Mouse (Mus musculus) kidney, embryonic 15.5 days (tissue): Measurements from ENCODE around the gene Gm49601. TPM values are rescaled to one million over a fixed set of nuclear protein-coding genes. Genes with fewer than 3 reads are reported as not detected.

Experiments used
- ATAC-seq: fragments of 200-750 bp; cut with Nextera tagmentation; replicated peaks from 2 replicates; pipeline ENCODE4 v1.8.0; 2017; ENCODE audit warnings: moderate TSS enrichment; ENCODE audit not compliant: low FRiP score
- H3K27ac ChIP-seq: fragments of 300-500 bp; sonication (generic); 2 replicates; pipeline ENCODE4 v1.5.1; 2015; ENCODE audit warnings: mild to moderate bottlenecking, inconsistent platforms
- H3K27me3 ChIP-seq: fragments of 300-500 bp; sonication (generic); 2 replicates; pipeline ENCODE4 v1.6.1; 2015; ENCODE audit warnings: inconsistent platforms
- H3K36me3 ChIP-seq: fragments of 300-500 bp; sonication (generic); 2 replicates; pipeline ENCODE4 v1.6.1; 2015; ENCODE audit warnings: inconsistent platforms
- H3K4me1 ChIP-seq: fragments of 300-500 bp; sonication (generic); 2 replicates; pipeline ENCODE4 v1.6.1; 2015; ENCODE audit warnings: inconsistent platforms
- H3K4me2 ChIP-seq: fragments of 300-500 bp; sonication (generic); 2 replicates; pipeline ENCODE4 v1.6.1; 2015; ENCODE audit warnings: moderate library complexity, mild to moderate bottlenecking, inconsistent platforms
- H3K4me3 ChIP-seq: fragments of 300-500 bp; sonication (generic); replicated peaks from 2 replicates; pipeline ENCODE4 v1.5.1; 2015; ENCODE audit warnings: mild to moderate bottlenecking, inconsistent platforms
- H3K9ac ChIP-seq: fragments of 300-500 bp; sonication (generic); 2 replicates; pipeline ENCODE4 v1.6.1; 2015; ENCODE audit warnings: mild to moderate bottlenecking, inconsistent platforms
- H3K9me3 ChIP-seq: fragments of 300-500 bp; sonication (generic); replicated peaks from 2 replicates; pipeline ENCODE4 v1.6.1; 2016; ENCODE audit warnings: inconsistent platforms
- WGBS: fragments of 180-500 bp; shearing (Covaris S2); methylation state at CpG from one replicate; pipeline ENCODE4 v1.1.7; 2015; ENCODE audit warnings: mixed read lengths; 5-methylcytosine and 5-hydroxymethylcytosine counted together
- polyA plus RNA-seq: library from polyadenylated mRNA; unstranded; fragments of >200 nt; fragmentation: Nextera tagmentation; extraction: Ambion mirVana; gene quantifications from 2 replicates; pipeline ENCODE4 v1.2.1, GENCODE M21; 2015

Gm49601 gene
- polyA plus RNA-seq = 1.5 and 4.3 TPM in 2 replicates

DNA sequence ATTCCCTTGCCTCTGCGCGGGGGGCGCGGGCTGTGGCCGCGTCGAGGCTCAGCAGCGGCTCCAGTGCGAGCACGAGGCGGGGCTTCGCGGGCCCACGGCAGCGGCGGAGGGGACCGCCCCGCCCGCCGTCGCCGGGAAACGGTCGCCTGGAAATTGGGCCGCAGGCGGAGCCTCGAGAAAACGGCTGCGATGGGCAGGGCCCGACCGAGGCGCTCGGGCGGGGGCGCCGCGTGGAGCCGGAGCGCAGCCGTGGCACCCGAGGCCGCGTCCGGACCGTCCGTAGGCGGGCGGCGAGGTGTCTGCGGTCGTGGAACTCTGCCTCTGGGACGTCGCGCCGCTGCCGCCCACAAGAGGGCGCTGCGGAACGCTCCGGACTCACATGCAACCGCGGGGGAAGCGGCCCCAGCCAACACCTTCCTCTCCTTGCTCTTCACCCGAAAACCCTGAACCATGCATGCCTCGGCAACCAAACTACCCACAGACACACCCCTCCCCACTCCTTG, at the start of gene Gm49601:
TSS of gene Gm49601 (minus strand) at position 52 of the 503 bp plus-strand sequence.
- Histone ChIP-seq H3K9ac (peak within 1 kb of the TSS; percentile 22), H3K4me1 (peaks cover 60% of the 10 kb centered on the region), H3K27me3 (peaks cover 88% of the 10 kb centered on the region), H3K36me3 (peaks cover 17% of the 10 kb centered on the region; the same call in 1 of the 2 replicates), H3K4me3 (peak within 1 kb of the TSS; percentile 45), H3K27ac (no peak within 1 kb of the TSS), H3K9me3 (no peaks in the 10 kb centered on the region), H3K4me2 (peak within 1 kb of the TSS; percentile 73)
- WGBS = under 1% methylated on average over 65 of the region's 65 CpGs
- ATAC-seq = peak; percentile 29

DNA sequence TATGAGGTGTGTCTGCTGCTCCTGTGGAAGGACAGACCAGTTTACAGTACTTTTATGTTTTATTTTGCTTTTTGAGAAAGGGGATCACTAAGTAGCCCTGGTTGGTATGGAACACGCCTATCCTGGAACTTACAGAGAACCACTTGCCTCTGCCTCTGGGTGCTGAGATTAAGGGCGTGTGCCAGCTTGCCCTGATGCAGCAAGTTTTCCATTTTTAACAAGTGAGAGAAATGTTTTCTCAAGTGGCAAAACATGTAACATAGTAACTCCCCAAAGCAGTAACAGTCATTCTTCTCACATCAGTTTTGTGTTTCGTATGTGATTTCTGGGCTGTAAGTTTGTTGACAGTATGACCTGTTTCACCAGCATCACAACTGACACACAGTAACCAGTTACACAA, 46.8 kb upstream of the Gm49601 start:
- Histone ChIP-seq H3K9ac (no peak overlapping the region), H3K4me1 (no peaks in the 10 kb centered on the region), H3K27me3 (peaks cover 3% of the 10 kb centered on the region; the same call in 1 of the 2 replicates), H3K4me2 (no peak overlapping the region), H3K27ac (no peak overlapping the region), H3K36me3 (no peaks in the 10 kb centered on the region), H3K9me3 (no peaks in the 10 kb centered on the region), H3K4me3 (no peak overlapping the region)
- no peak for ATAC-seq
- WGBS = 87% methylated on average over 3 of the region's 3 CpGs

DNA sequence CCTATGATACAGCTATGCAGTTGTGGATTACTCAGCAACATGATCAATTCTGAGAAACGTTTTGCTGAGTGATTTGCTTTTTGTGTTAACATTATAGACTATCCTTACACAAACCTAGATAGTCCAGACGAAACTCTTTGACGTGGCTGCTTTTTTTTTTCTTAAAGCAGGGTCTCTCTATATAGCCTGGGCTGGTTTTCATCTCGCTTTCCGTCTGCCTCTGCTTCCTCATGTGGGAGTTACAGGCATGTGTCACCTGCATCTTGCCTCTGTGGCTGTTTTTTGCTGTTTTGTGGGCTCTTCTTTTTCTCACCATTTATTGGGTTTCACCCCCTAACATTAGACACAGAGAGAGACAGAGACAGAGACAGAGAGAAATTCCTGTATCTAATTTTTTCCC, 45.8 kb upstream of the Gm49601 start:
- 70% methylated on average over 5 of the region's 5 CpGs for WGBS
- Histone ChIP-seq H3K27ac (no peak overlapping the region), H3K36me3 (no peaks in the 10 kb centered on the region), H3K4me3 (no peak overlapping the region), H3K27me3 (peaks cover 3% of the 10 kb centered on the region; the same call in 1 of the 2 replicates), H3K4me1 (no peaks in the 10 kb centered on the region), H3K9ac (no peak overlapping the region), H3K4me2 (no peak overlapping the region), H3K9me3 (no peaks in the 10 kb centered on the region)
- no peak for ATAC-seq

DNA sequence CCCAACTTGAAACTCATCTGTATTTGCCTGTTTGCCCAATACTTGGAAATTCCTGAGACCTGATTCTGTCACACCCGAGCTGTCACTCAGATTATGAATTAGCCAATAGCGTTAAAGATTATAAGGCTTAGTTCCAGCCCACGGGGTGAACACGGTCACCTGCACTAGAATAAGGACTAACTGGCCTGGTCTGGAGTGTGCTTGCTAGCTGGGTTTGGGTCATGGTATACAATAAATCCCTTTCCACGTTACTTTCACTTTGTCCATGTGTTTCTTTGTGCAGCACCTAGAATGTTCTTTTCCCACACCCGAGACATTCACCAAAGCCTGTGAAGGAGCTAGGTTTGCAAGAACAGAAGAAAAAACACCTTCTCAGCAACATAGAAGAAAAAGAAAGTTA, 43.7 kb upstream of the Gm49601 start:
- no peak overlapping the region for H3K27ac ChIP-seq
- no peak overlapping the region for H3K4me2 ChIP-seq
- no peak overlapping the region for H3K9ac ChIP-seq
- peaks cover 3% of the 10 kb centered on the region; the same call in 1 of the 2 replicates for H3K27me3 ChIP-seq
- H3K9me3 ChIP-seq = no peaks in the 10 kb centered on the region
- no peaks in the 10 kb centered on the region for H3K4me1 ChIP-seq
- 69% methylated on average over 6 of the region's 6 CpGs for WGBS
- no peak overlapping the region for H3K4me3 ChIP-seq
- H3K36me3 ChIP-seq = no peaks in the 10 kb centered on the region
- no peak for ATAC-seq

DNA sequence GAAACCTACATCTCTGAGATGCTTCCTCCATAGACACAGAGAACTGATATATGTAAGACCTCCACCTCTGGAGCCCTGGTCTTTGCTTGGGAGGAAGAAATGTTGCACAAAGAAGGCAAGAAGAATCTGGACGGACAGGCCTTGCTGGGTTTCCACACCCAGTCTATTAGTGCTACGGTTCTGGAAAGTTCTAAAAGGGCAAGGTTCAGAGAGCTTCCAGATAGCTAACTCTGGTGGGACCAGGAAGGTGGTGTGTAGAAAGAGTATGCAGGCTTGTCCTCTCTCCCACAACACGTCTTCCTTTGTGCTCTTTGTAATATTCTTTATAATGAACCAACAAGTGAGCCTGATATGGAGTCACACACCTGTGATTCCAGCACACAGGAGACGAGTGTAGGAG, 32.4 kb upstream of the Gm49601 start:
- Histone ChIP-seq H3K9me3 (no peaks in the 10 kb centered on the region), H3K27ac (no peak overlapping the region), H3K9ac (no peak overlapping the region), H3K4me1 (0 out of 2 replicates have a peak, but pooled peaks cover 13% of the 10 kb centered on the region), H3K4me3 (no peak overlapping the region), H3K36me3 (no peaks in the 10 kb centered on the region), H3K27me3 (no peaks in the 10 kb centered on the region), H3K4me2 (no peak overlapping the region)
- 77% methylated on average over 4 of the region's 4 CpGs for WGBS
- no peak for ATAC-seq

DNA sequence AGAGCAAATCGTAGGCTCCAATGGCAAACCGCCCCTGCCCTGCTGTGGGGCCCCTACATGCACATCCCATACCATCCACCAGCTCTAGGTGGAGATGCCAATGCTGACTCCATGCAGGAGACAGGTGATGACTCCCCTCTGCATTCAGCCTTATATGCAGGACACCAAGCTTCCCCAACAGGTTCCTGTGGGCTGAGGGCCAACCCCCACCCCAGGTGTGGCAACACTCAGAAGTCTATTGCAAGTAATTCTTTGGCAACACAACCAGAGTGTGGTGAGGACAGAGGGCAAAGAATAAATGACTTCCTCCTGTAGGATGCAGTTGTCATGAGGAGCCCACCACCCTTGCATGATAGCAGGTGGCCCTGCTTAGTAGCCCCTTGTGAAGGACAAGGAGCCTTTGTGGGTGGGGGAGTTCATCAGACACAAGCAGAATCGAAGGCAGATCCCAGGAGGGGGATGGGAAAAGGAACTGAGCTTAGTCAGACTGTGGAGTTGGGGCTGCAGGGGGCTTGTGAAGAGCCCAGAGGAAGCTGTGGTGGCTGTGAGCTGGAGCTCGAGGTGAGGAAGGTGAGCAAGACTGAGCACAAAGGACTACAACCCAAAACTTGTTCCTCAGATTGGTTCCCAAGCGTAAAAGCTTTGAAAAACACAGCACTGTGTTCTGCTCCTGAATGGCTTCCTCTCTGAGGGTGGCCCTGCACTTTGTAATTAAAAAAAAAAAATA, 29.3 kb upstream of the Gm49601 start:
- Histone ChIP-seq H3K4me3 (no peak overlapping the region), H3K9ac (no peak overlapping the region), H3K27ac (no peak overlapping the region), H3K27me3 (no peaks in the 10 kb centered on the region), H3K4me1 (0 out of 2 replicates have a peak, but pooled peaks cover 9% of the 10 kb centered on the region), H3K9me3 (no peaks in the 10 kb centered on the region), H3K36me3 (no peaks in the 10 kb centered on the region), H3K4me2 (no peak overlapping the region)
- 48% methylated on average over 5 of the region's 5 CpGs for WGBS
- no peak for ATAC-seq

DNA sequence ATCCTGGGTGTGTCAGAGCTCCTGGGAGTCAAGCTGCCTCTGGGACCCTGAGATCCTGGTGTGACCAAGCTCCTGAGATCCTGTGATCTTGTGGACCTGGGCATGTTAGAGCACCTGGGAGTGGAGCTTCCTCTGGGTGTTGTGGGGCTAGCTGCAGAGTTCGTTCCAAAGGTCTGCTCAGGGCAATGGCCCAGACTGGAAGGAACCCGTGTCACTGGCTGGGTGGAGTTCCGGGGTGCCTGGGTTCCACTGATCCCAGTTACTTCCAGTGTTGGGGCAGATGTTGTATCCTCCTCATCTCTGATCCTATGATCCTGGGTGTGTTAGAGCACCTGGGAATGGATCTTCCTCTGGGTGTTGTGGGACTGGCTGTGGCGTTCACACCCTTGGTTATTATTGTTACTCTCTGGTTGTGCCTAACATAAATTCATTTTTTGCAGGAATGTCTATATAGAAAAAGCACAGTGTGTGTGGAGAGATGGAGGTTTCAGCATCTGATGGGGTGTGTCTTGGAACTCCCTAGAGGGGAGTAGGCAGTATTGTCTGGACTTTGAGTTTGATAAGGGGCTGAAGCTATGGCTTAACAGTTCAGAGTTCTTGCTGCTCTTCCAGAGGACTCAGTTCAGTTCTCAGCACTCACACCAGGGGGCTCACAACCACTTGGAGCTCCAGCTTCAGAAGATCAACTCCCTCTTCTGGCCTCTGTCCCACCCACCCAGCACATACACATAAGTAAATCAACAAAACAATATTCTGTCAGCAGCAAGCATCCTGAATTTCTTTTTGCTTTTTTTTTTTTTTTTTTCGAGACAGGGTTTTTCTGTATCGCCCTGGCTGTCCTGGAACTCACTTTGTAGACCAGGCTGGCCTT, 27.3 kb upstream of the Gm49601 start:
- Histone ChIP-seq H3K27ac (no peak overlapping the region), H3K27me3 (no peaks in the 10 kb centered on the region), H3K9ac (no peak overlapping the region), H3K4me3 (no peak overlapping the region), H3K9me3 (no peaks in the 10 kb centered on the region), H3K4me1 (0 out of 2 replicates have a peak, but pooled peaks cover 9% of the 10 kb centered on the region), H3K4me2 (no peak overlapping the region), H3K36me3 (no peaks in the 10 kb centered on the region)
- WGBS = 89% methylated on average over 6 of the region's 6 CpGs
- no peak for ATAC-seq

DNA sequence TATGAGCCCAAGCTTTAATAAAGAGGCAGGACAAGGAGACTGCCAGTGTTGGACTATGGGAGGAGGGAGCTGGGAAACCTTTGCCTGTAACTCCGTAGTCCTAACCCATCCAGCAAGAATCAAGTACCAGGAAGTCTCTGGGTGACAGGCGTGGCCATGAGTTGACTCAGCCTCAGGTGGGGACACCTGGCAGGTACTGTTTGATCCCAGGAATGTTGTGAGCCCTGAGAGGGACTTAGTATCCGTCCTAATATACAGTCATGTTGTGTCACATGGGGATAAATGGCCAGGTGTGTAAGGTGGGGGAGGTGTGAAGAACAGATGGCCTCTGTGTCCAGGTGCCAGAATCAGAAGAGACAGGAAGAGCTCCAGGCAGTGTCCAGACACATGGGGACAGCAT, 22.9 kb upstream of the Gm49601 start:
- no peaks in the 10 kb centered on the region for H3K36me3 ChIP-seq
- 0 out of 2 replicates have a peak, but pooled peaks cover 5% of the 10 kb centered on the region for H3K4me1 ChIP-seq
- no peak overlapping the region for H3K27ac ChIP-seq
- WGBS = 74% methylated on average over 3 of the region's 3 CpGs
- no peak overlapping the region for H3K4me2 ChIP-seq
- H3K9me3 ChIP-seq = no peaks in the 10 kb centered on the region
- H3K4me3 ChIP-seq = no peak overlapping the region
- H3K27me3 ChIP-seq = no peaks in the 10 kb centered on the region
- H3K9ac ChIP-seq = no peak overlapping the region
- no peak for ATAC-seq

DNA sequence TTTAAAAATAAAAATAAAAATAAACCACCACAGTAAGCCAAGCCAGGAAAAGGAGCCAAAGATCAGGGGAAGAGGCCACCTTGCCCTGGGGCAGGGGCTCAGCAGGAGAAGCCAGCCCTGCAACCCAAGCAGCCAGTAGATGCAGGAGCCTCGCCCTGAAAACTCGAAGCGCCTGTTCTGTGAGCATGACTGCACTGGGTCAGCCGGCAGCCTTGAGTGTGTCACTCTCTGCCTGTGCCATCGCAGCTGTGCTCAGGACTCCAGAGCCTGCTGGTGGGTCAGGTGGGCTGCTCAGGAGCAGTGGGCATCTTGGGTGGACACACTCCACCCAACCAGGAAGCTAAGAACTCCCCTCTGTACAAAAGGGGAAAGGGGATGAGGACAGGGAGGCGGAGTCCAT, 19.1 kb upstream of the Gm49601 start:
- no peaks in the 10 kb centered on the region for H3K27me3 ChIP-seq
- no peaks in the 10 kb centered on the region for H3K9me3 ChIP-seq
- H3K4me3 ChIP-seq = no peak overlapping the region
- WGBS = 60% methylated on average over 6 of the region's 6 CpGs
- no peak for ATAC-seq
- no peaks in the 10 kb centered on the region for H3K36me3 ChIP-seq
- no peak overlapping the region for H3K4me2 ChIP-seq
- peaks cover 9% of the 10 kb centered on the region; the same call in 1 of the 2 replicates for H3K4me1 ChIP-seq
- H3K27ac ChIP-seq = no peak overlapping the region
- H3K9ac ChIP-seq = no peak overlapping the region

DNA sequence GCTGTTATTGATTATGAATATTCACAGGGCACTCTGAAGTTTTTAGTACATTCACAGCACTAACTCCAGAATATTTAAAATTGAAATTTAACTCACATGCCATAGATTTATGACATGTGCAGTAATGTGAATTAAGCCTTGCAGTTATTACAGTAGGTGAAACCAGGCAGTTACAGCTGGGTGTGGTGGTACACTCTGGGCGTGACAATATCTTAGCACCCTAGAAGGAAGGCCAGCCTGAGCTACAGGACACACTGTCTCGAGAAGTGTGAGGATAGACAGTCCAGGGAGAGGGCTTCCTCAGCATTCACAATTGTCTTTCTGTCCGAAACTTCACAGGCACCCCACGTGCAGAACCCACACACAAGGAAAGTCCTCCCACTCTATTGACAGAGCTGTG, 18.3 kb upstream of the Gm49601 start:
- Histone ChIP-seq H3K9me3 (no peaks in the 10 kb centered on the region), H3K27ac (no peak overlapping the region), H3K4me3 (no peak overlapping the region), H3K4me2 (no peak overlapping the region), H3K27me3 (no peaks in the 10 kb centered on the region), H3K36me3 (no peaks in the 10 kb centered on the region), H3K4me1 (peaks cover 9% of the 10 kb centered on the region; the same call in 1 of the 2 replicates), H3K9ac (no peak overlapping the region)
- ATAC-seq = no peak
- 85% methylated on average over 4 of the region's 4 CpGs for WGBS

DNA sequence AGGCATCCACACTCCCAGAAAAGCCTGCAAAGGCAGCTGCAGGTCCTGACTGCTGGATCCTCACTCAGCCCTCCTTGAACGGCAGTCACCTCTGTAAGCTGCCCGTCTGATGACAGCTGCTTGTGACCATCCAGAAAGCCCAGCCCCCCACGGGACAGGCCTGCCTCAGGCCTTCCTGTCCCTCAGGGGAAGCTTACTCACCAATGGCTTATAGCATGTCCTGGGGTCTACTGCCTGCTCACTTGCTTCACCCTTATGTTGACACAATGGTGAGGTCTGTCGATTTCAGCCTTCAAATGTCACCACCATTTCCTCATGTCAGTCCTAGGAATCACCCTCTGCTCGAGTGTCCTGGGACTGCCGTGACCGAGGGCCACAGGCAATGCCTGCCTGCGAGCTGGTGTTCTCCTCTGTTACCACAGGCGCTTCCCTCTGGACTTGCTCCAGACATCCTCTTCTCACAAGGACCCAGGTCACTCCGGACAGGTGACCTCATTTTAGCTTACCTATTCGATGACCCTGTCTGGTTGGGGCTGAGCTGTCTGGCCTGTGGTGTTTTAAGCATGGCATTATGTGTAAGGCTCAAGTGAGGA, 17.3 kb upstream of the Gm49601 start:
- Histone ChIP-seq H3K27me3 (peaks cover 3% of the 10 kb centered on the region; the same call in 1 of the 2 replicates), H3K4me3 (no peak overlapping the region), H3K4me1 (peaks cover 9% of the 10 kb centered on the region; the same call in 1 of the 2 replicates), H3K27ac (no peak overlapping the region), H3K4me2 (no peak overlapping the region), H3K9me3 (no peaks in the 10 kb centered on the region), H3K36me3 (no peaks in the 10 kb centered on the region), H3K9ac (no peak overlapping the region)
- 72% methylated on average over 11 of the region's 11 CpGs for WGBS
- ATAC-seq = no peak
